Mouse (Mus musculus): ENCODE results near the gene Olfr131. TPM values are rescaled to one million over a fixed set of nuclear protein-coding genes. Genes with fewer than 3 reads are reported as not detected.
"Not testable (repeated sequence)": the region's sequence is repeated elsewhere in the genome, so short reads cannot be mapped to it uniquely, and the experiment has no call there.

Gene Olfr131
- not detected in 2 replicates for polyA plus RNA-seq (2015; fragmentation: Nextera tagmentation; extraction: Ambion mirVana)

GRCm38 (mm10) chr17:38088593-38088992 is at the start of gene Olfr131:
TSS of gene Olfr131 (minus strand) at chr17:38088693.
- DNase-seq (ENCODE audit: low spot score) (no peak), ATAC-seq (ENCODE audit: low FRiP score, low TSS enrichment) (no peak)
- Histone ChIP-seq H3K27me3 (ENCODE audit: control insufficient read depth, insufficient read depth, low read length) (no peaks in the 10 kb centered on the region), H3K36me3 (ENCODE audit: control insufficient read depth, insufficient read depth, low read length) (no peaks in the 10 kb centered on the region), H3K27ac (replicated peaks) (no peak within 1 kb of the TSS), H3K4me1 (replicated peaks; ENCODE audit: control insufficient read depth, insufficient read depth) (no peaks in the 10 kb centered on the region), H3K4me2 (replicated peaks; ENCODE audit: low read depth) (no peak within 1 kb of the TSS), H3K4me3 (ENCODE audit: low read depth, low read length) (no peak within 1 kb of the TSS), H3K9ac (ENCODE audit: low read length) (no peak within 1 kb of the TSS), H3K9me3 (ENCODE audit: control insufficient read depth, low read length) (no peaks in the 10 kb centered on the region)
- TF ChIP-seq EP300 (optimal IDR thresholded peaks at IDR 0.05) (no peak), CTCF (IDR thresholded peaks at IDR 0.05; ENCODE audit: low read depth) (no peak)

GRCm38 (mm10) chr17:38134426-38134825 is 45.9 kb upstream of the Olfr131 start, which contains the start of gene Olfr132:
TSS of gene Olfr132 (minus strand) at chr17:38134526.
- H3K9me3 ChIP-seq (ENCODE audit: control insufficient read depth, low read length): no peaks in the 10 kb centered on the region
- H3K9ac ChIP-seq (ENCODE audit: low read length): no peak within 1 kb of the TSS
- no peaks in the 10 kb centered on the region for H3K27me3 ChIP-seq (ENCODE audit: control insufficient read depth, insufficient read depth, low read length)
- DNase-seq (ENCODE audit: low spot score) (no peak), ATAC-seq (ENCODE audit: low FRiP score, low TSS enrichment) (no peak)
- no peak within 1 kb of the TSS for H3K4me2 ChIP-seq (replicated peaks; ENCODE audit: low read depth)
- H3K36me3 ChIP-seq (ENCODE audit: control insufficient read depth, insufficient read depth, low read length): no peaks in the 10 kb centered on the region
- 62% methylated on average over 1 of the region's 1 CpGs for WGBS
- no peak for TF ChIP-seq CTCF (IDR thresholded peaks at IDR 0.05; ENCODE audit: low read depth)
- no peak for TF ChIP-seq EP300 (optimal IDR thresholded peaks at IDR 0.05)
- no peak within 1 kb of the TSS for H3K27ac ChIP-seq (replicated peaks)
- no peak within 1 kb of the TSS for H3K4me3 ChIP-seq (ENCODE audit: low read depth, low read length)
- H3K4me1 ChIP-seq (replicated peaks; ENCODE audit: control insufficient read depth, insufficient read depth): no peaks in the 10 kb centered on the region

GRCm38 (mm10) chr17:38125371-38125770 is 36.9 kb upstream of the Olfr131 start:
- not testable (repeated sequence) for H3K9ac ChIP-seq (ENCODE audit: low read length); H3K4me2 ChIP-seq (replicated peaks; ENCODE audit: low read depth); DNase-seq (ENCODE audit: low spot score); ATAC-seq (ENCODE audit: low FRiP score, low TSS enrichment); H3K36me3 ChIP-seq (ENCODE audit: control insufficient read depth, insufficient read depth, low read length); H3K27ac ChIP-seq (replicated peaks); H3K4me1 ChIP-seq (replicated peaks; ENCODE audit: control insufficient read depth, insufficient read depth); H3K9me3 ChIP-seq (ENCODE audit: control insufficient read depth, low read length); H3K27me3 ChIP-seq (ENCODE audit: control insufficient read depth, insufficient read depth, low read length); H3K4me3 ChIP-seq (ENCODE audit: low read depth, low read length)
- WGBS: 73% methylated on average over 3 of the region's 3 CpGs

GRCm38 (mm10) chr17:38124199-38124598 is 35.7 kb upstream of the Olfr131 start:
- not testable (repeated sequence) for H3K9me3 ChIP-seq (ENCODE audit: control insufficient read depth, low read length); H3K4me1 ChIP-seq (replicated peaks; ENCODE audit: control insufficient read depth, insufficient read depth); H3K9ac ChIP-seq (ENCODE audit: low read length); H3K27me3 ChIP-seq (ENCODE audit: control insufficient read depth, insufficient read depth, low read length); H3K27ac ChIP-seq (replicated peaks); ATAC-seq (ENCODE audit: low FRiP score, low TSS enrichment); H3K4me3 ChIP-seq (ENCODE audit: low read depth, low read length); H3K36me3 ChIP-seq (ENCODE audit: control insufficient read depth, insufficient read depth, low read length); DNase-seq (ENCODE audit: low spot score); H3K4me2 ChIP-seq (replicated peaks; ENCODE audit: low read depth)
- 90% methylated on average over 1 of the region's 1 CpGs for WGBS

- ATAC-seq (ENCODE audit: low FRiP score, low TSS enrichment) (no peak), DNase-seq (ENCODE audit: low spot score) (no peak)
- no peaks in the 10 kb centered on the region for H3K4me1 ChIP-seq (replicated peaks; ENCODE audit: control insufficient read depth, insufficient read depth)
- no peak overlapping the region for H3K4me2 ChIP-seq (replicated peaks; ENCODE audit: low read depth)
- H3K36me3 ChIP-seq (ENCODE audit: control insufficient read depth, insufficient read depth, low read length): no peaks in the 10 kb centered on the region
- 84% methylated on average over 4 of the region's 4 CpGs for WGBS
- no peak for TF ChIP-seq EP300 (optimal IDR thresholded peaks at IDR 0.05)
- no peak overlapping the region for H3K4me3 ChIP-seq (ENCODE audit: low read depth, low read length)
- H3K27ac ChIP-seq (replicated peaks): no peak overlapping the region
- H3K27me3 ChIP-seq (ENCODE audit: control insufficient read depth, insufficient read depth, low read length): no peaks in the 10 kb centered on the region
- H3K9me3 ChIP-seq (ENCODE audit: control insufficient read depth, low read length): no peaks in the 10 kb centered on the region
- H3K9ac ChIP-seq (ENCODE audit: low read length): no peak overlapping the region
Measured at GRCm38 (mm10) chr17:38082364-38082763, 6.1 kb downstream of the Olfr131 start.

GRCm38 (mm10) chr17:38063621-38064020 is 24.9 kb downstream of the Olfr131 start, which contains the start of gene Olfr130:
TSS of gene Olfr130 (plus strand) at chr17:38063921.
- 85% methylated on average over 1 of the region's 1 CpGs for WGBS
- Histone ChIP-seq H3K4me1 (replicated peaks; ENCODE audit: control insufficient read depth, insufficient read depth) (no peaks in the 10 kb centered on the region), H3K27me3 (ENCODE audit: control insufficient read depth, insufficient read depth, low read length) (no peaks in the 10 kb centered on the region), H3K9me3 (ENCODE audit: control insufficient read depth, low read length) (no peaks in the 10 kb centered on the region), H3K36me3 (ENCODE audit: control insufficient read depth, insufficient read depth, low read length) (no peaks in the 10 kb centered on the region), H3K4me3 (ENCODE audit: low read depth, low read length) (no peak within 1 kb of the TSS), H3K9ac (ENCODE audit: low read length) (no peak within 1 kb of the TSS), H3K4me2 (replicated peaks; ENCODE audit: low read depth) (no peak within 1 kb of the TSS), H3K27ac (replicated peaks) (no peak within 1 kb of the TSS)
- DNase-seq (ENCODE audit: low spot score): no peak
- TF ChIP-seq CTCF (IDR thresholded peaks at IDR 0.05; ENCODE audit: low read depth): no peak
- TF ChIP-seq EP300 (optimal IDR thresholded peaks at IDR 0.05): no peak
- ATAC-seq (ENCODE audit: low FRiP score, low TSS enrichment): no peak

Measured in stomach, postnatal 0 days (tissue).